Mouse (Mus musculus): ENCODE results near the gene AY761185.
"Not testable (repeated sequence)": the region's sequence is repeated elsewhere in the genome, so short reads cannot be mapped to it uniquely, and the experiment has no call there.

Gene AY761185

DNA sequence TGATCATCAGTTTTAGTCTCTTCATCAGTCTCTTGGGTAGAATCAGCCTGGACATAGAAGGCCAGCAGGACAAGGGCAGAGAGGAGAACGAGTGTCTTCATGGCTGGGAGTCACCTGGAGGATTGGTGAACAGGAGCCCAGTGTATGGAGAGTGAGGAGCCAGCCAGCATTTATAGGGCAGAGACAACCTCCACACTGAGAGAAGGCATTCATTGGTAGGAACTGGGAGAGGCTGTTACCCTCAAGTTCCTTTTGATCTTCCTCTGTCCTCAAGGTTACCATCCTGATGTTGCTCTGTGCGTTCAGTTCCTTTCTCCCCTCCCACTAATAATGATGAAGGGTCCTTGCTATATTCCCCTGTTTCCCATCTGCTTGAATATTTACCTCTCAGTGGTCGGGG, at the start of gene AY761185:
TSS of gene AY761185 (minus strand) at position 101 of the 400 bp plus-strand sequence.
- DNase-seq = no peak

DNA sequence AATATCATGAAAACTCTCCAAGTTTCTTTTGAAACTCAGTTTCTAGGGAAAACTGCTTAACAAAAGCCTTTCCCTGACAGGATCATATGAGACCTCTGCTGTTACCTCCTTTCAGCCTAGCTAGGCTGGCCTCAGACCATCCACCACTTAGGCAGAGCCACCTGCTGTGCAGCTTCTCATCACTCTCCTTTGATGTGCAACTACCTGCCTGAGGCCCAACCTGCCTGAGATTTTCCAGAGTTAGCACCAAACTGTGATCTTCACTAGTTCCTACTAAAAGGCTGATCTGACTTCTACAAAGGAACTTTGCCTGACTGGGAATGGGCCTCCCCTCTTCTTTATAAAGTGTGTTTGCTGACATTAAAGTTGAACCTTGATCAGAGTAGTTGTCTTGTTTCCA, 49.5 kb upstream of the AY761185 start:
- not testable (repeated sequence) for DNase-seq

GRCm38 (mm10) chr8:20979846-20980245, 35.3 kb upstream of the AY761185 start:
- DNase-seq = no peak

GRCm38 (mm10) chr8:20964531-20964930, 20.0 kb upstream of the AY761185 start:
- DNase-seq = no peak

DNA sequence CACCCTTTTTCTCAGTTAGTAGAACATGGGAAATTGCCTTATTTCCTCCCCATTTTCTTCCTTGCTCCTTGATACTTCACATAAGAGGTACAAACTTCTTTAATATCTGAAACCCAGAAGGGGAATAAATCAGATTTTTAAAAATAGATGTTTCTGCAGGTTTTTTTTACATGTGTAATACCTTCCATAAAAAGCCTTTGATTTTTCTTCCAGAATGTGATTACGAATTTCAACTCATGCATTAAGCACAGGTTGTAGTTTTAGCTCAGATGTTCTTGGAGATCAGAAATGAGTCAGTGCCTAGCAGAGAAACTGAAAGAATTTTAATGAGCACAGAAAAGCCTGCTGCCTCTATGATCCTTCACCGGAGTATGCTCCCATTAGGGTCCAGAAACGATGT, 22.5 kb downstream of the AY761185 start, which contains the start of gene Gm6040:
TSS of gene Gm6040 (minus strand) at position 101 of the 400 bp plus-strand sequence.
- DNase-seq = no peak

- no peak for DNase-seq
Measured at GRCm38 (mm10) chr8:20912288-20912687, 32.2 kb downstream of the AY761185 start.

DNA sequence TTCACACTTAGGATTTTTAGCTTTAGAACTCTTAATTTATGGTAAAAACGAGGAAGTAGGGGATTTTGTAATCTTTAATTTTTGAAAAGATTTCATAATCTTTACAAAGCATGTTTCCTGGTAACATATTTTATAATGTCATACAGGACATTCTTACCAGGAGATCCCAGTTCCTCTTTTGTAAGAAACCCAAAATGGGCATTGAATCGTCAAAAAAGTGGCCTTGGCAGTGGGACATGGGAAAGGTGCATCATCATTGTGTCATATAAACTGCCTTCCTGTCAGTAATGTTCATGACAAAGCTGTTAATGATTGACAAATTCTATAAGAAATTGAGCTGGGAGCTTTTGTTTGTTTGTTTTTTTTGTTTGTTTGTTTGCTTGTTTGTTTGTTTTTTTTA, 36.3 kb downstream of the AY761185 start:
- no peak for DNase-seq

- DNase-seq = no peak
Measured at GRCm38 (mm10) chr8:20907119-20907518, 37.4 kb downstream of the AY761185 start.

GRCm38 (mm10) chr8:20902527-20902926, 42.0 kb downstream of the AY761185 start, which contains the start of gene Gm15056:
Gm15056 (minus strand) TSS chr8:20902627.
- no peak for DNase-seq

All from kidney, postnatal 36 days (tissue).